Mouse (Mus musculus) spleen, adult 2 months (tissue): Measurements from ENCODE around the gene Arhgap40.

ENCODE experiments used
- CTCF ChIP-seq: fragments of 200-500 bp; IDR thresholded peaks from 2 replicates; pipeline ENCODE4 v1.5.1; 2011; ENCODE audit warnings: mild to moderate bottlenecking, inconsistent platforms; ENCODE audit not compliant: insufficient read depth, insufficient read length, insufficient replicate concordance; ENCODE audit errors: extremely low read depth
- POLR2A ChIP-seq: fragments of 200-500 bp; IDR thresholded peaks from 2 replicates; pipeline ENCODE4 v1.6.1; 2011; ENCODE audit warnings: low read depth, low read length, inconsistent platforms

DNA sequence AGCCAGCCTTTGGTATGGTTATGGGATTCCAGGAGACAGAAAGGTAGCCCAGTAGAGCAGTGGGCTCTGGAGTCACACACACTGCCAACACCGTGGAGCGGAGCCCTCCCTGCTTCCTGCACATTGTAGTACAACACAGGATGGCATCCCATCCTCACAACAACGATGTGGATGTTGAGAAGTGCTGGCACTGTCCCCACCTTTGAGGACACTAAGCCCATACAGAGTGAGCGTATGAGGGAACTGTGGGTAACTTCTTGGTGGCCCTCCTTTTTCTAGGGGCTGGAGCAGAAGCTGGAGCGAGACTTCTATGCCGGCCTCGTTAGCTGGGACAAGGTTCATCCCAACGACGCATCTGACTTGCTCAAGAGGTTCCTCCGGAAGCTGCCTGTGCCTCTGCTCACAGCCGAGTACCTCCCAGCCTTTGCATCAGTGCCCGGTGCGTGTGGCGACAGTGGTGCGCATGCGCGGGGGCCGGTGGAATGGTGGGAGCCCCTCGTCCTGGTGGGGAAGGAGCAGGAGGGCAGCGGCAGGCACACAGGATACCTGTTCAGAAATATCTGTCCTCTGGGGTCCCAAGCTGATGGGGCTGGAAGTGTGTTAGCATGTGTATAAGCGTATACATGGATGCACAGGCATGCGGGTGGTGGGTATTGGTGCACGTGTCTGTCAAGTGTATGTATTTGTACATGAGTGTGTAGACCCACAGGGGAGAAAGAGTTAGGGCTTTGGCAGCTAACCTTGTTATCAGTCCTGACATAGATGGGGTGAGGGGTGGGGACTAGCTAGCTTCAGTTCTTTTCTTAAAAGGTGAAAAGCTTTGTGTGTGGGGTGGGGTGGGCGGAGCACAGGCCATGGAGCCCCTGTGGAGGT lies 27.1 kb downstream of the Arhgap40 start:
- TF ChIP-seq POLR2A, result no peak
- TF ChIP-seq CTCF, result no peak
